Mouse (Mus musculus): ENCODE data around the gene Dnah7c. TPM values are rescaled to one million over a fixed set of nuclear protein-coding genes. Genes with fewer than 3 reads are reported as not detected.

Gene Dnah7c
- total and polyA plus RNA-seq, 3 experiments: 0.05 TPM; not detected in 2

DNA sequence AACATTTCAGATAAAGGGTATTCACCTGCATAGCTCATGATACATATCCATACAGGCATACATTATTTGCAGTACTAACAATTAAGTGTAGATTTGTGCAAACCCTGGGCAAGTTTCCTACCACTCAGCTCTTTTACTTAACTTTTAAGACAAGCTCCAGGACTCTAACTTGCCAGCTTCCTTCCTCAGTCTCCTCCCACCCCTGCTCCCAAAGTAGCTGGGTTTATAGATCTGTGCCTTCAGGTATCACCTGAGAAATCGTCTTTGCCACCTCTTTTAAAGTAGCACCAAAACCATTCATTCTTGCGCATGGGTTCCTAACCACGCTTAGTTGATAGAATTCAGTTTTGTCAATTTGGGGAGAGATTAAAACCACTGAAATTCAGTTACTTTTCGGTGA lies 426.2 kb downstream of the Dnah7c start:
- DNase-seq (ENCODE audit: low spot score) (no peak), ATAC-seq (ENCODE audit: extremely low read depth, insufficient number of reproducible peaks, low FRiP score, poor library complexity, severe bottlenecking) (no peak)
- Histone ChIP-seq H3K4me1 (ENCODE audit: insufficient read depth, low read depth, low read length) (peaks cover 40% of the 10 kb centered on the region), H3K4me3 (ENCODE audit: low read depth, low read length) (peak overlapping the region; percentile 17; the same call in 1 of the 2 replicates), H3K27me3 (ENCODE audit: insufficient read depth, low read length) (no peaks in the 10 kb centered on the region), H3K36me3 (replicated peaks) (peaks cover 5% of the 10 kb centered on the region), H3K9me3 (replicated peaks) (no peaks in the 10 kb centered on the region)
- TF ChIP-seq CTCF (IDR thresholded peaks at IDR 0.05; ENCODE audit: low read depth, low read length) (no peak), GATA2 (IDR thresholded peaks at IDR 0.05; ENCODE audit: borderline replicate concordance, low read depth, low read length) (no peak), TAL1 (conservative IDR thresholded peaks at IDR 0.05; ENCODE audit: low read depth, low read length) (no peak)

DNA sequence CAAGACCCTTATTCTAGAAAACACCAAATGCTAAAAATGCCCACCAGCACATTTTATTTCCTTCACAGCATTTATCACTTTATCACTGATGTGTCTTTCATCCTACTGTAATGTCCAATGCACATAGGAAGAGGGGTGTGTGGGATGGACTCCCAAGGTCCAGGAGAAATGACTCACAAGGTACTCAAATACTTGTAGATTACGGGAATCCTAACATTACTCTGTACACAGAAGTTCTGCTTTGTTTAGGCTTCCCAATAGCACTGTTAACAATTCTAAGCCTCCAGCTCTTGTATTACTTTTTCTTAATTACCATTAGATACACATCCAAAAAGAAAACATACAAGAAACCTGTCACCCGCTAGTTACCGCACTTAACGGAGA lies 426.8 kb downstream of the Dnah7c start:
- Histone ChIP-seq H3K36me3 (replicated peaks) (peaks cover 5% of the 10 kb centered on the region), H3K27me3 (ENCODE audit: insufficient read depth, low read length) (no peaks in the 10 kb centered on the region), H3K4me3 (ENCODE audit: low read depth, low read length) (peak overlapping the region; percentile 92), H3K9me3 (replicated peaks) (no peaks in the 10 kb centered on the region), H3K4me1 (ENCODE audit: insufficient read depth, low read depth, low read length) (peaks cover 40% of the 10 kb centered on the region)
- DNase-seq (ENCODE audit: low spot score) (no peak), ATAC-seq (ENCODE audit: extremely low read depth, insufficient number of reproducible peaks, low FRiP score, poor library complexity, severe bottlenecking) (no peak)
- no peak for TF ChIP-seq GATA1 (IDR thresholded peaks at IDR 0.05; ENCODE audit: borderline replicate concordance, low read length)
- TF ChIP-seq POLR2AphosphoS5 (IDR thresholded peaks at IDR 0.05; ENCODE audit: insufficient replicate concordance, low read depth, low read length): no peak
- TF ChIP-seq GATA2 (IDR thresholded peaks at IDR 0.05; ENCODE audit: borderline replicate concordance, low read depth, low read length): no peak
- TF ChIP-seq TAL1 (conservative IDR thresholded peaks at IDR 0.05; ENCODE audit: low read depth, low read length): no peak
- no peak for TF ChIP-seq CTCF (IDR thresholded peaks at IDR 0.05; ENCODE audit: low read depth, low read length)

DNA sequence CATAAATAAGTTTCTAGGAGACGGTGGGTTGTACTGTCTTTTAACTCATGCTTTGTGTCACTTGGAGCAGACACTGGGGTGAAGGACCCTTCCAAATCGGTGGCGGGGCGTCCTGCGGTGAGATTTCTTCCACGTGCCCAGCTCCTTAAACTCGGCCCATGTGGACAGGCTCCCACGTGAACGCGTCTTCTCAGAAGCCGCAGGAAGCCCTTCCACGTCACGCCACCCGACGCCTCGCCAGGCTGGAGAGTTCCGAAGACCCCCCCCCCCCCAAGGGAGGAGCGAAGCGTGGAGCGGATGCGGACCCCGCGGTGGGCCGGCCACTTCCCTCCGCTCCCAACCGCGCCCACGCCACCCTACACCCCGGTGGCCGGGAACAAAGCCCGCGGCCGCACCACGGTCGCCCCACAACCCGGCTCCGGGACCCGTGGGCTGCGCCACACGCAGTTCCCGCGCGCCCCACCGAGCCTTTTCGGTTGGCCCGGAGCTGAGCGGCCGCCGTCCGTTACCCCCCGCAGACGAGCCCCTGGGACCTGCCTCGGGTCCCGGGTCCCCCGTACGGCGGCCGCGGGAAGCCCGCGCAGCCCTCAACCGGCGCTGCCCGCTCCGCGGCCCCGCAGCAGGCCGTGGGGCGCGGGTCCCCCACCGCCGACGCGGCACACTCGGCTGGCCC lies 427.3 kb downstream of the Dnah7c start:
- peaks cover 40% of the 10 kb centered on the region for H3K4me1 ChIP-seq (ENCODE audit: insufficient read depth, low read depth, low read length)

DNA sequence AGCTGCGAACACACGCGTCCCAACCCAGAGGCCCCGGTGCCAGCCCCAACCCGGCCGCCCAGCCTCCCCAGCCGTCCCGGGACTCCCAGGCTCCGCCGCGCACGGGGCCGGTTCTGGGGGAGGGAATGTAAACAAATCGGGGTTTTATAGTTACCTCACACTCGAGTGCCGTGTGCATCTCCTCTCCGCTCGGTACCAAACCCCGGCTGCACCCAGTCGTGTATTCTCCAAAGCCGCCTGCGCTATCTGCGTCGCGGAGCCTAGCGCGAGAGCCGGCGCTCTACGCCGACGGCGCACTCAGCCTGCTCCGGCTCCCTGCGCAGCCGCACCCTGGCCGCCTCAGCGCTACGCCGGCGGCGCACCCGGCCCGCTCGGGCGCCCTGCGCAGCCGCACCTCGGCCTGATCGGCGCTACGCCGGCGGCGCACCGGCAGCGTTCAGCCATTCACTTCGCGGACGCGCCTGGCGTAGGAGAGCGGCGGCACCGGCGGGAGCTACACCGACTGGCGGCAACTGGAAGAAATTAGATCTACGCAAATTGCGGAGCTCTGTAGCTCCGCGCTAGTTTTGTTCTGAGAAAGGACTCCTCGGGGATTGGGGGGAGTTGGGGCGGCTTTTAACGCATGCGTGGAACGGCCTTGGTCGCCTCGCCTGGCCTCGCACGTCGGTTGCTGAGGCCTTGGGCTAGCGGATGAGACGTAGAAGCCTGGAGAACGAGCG lies 428.1 kb downstream of the Dnah7c start:
- ATAC-seq (ENCODE audit: extremely low read depth, insufficient number of reproducible peaks, low FRiP score, poor library complexity, severe bottlenecking) (peak; percentile 52), DNase-seq (ENCODE audit: low spot score) (peak; percentile 92)
- peaks cover 2% of the 10 kb centered on the region for H3K36me3 ChIP-seq (replicated peaks)
- peaks cover 44% of the 10 kb centered on the region for H3K4me1 ChIP-seq (ENCODE audit: insufficient read depth, low read depth, low read length)
- H3K27me3 ChIP-seq (ENCODE audit: insufficient read depth, low read length): no peaks in the 10 kb centered on the region
- H3K4me3 ChIP-seq (ENCODE audit: low read depth, low read length): peak overlapping the region; percentile 92
- TF ChIP-seq GATA1 (IDR thresholded peaks at IDR 0.05; ENCODE audit: borderline replicate concordance, low read length) (no peak), GATA2 (IDR thresholded peaks at IDR 0.05; ENCODE audit: borderline replicate concordance, low read depth, low read length) (no peak), TAL1 (conservative IDR thresholded peaks at IDR 0.05; ENCODE audit: low read depth, low read length) (no peak), CTCF (IDR thresholded peaks at IDR 0.05; ENCODE audit: low read depth, low read length) (no peak), POLR2AphosphoS5 (IDR thresholded peaks at IDR 0.05; ENCODE audit: insufficient replicate concordance, low read depth, low read length) (no peak)
- no peaks in the 10 kb centered on the region for H3K9me3 ChIP-seq (replicated peaks)

More for the DNA sequence above, 427.3 kb downstream of the Dnah7c start:
- Histone ChIP-seq H3K36me3 (replicated peaks) (peaks cover 4% of the 10 kb centered on the region), H3K9me3 (replicated peaks) (no peaks in the 10 kb centered on the region), H3K27me3 (ENCODE audit: insufficient read depth, low read length) (no peaks in the 10 kb centered on the region), H3K4me3 (ENCODE audit: low read depth, low read length) (peak overlapping the region; percentile 92)
- ATAC-seq (ENCODE audit: extremely low read depth, insufficient number of reproducible peaks, low FRiP score, poor library complexity, severe bottlenecking): peak; percentile 26
- DNase-seq (ENCODE audit: low spot score): peak; percentile 51
- TF ChIP-seq POLR2AphosphoS5 (IDR thresholded peaks at IDR 0.05; ENCODE audit: insufficient replicate concordance, low read depth, low read length) (peak; percentile 56; the same call in 1 of the 2 replicates), GATA2 (IDR thresholded peaks at IDR 0.05; ENCODE audit: borderline replicate concordance, low read depth, low read length) (no peak)

DNA sequence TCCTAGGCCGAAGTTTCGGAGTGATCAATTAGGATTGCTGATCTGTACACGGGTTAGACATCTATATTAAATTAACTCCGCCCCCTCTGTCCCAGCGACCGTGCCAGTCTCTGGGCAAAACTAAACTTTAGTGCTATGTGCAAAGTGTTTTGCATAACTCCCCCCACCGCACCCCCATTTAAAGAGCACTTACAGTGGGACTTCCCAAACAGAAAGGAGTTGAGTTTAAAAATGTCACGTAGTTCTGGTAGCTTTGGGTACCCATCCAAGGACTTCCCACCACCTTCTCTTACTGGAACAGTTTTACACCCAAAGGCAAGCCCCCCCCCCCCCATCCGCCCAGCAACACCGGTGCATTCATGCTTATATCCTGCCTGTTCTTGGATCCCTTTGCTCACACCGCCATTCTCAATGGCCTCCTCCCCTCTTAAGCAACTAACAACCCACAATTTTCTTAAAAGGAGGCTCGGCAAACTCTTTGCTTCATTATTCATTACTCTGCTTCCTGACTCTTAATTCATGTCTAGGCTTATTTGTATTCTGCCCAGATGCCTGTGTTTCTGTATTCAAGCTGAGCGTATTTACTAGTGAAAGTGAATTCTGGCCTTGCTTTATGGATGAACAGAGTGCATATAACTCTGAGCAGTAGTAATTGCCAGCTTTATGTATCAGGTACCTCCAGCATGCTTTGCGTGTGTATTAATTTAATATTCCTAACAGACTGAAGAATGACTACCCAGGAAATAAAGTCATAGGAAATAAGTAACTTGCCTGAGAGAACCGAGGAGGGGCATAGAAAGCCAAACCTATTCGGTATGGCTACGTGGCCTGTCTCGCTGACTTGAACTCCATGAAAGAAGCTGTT lies 428.9 kb downstream of the Dnah7c start:
- Histone ChIP-seq H3K4me3 (ENCODE audit: low read depth, low read length) (peak overlapping the region; percentile 92), H3K36me3 (replicated peaks) (peaks cover 2% of the 10 kb centered on the region), H3K27me3 (ENCODE audit: insufficient read depth, low read length) (no peaks in the 10 kb centered on the region; the same call in 1 of the 2 replicates), H3K4me1 (ENCODE audit: insufficient read depth, low read depth, low read length) (peaks cover 46% of the 10 kb centered on the region), H3K9me3 (replicated peaks) (no peaks in the 10 kb centered on the region)
- peak; percentile 67 for DNase-seq (ENCODE audit: low spot score)
- ATAC-seq (ENCODE audit: extremely low read depth, insufficient number of reproducible peaks, low FRiP score, poor library complexity, severe bottlenecking): peak; percentile 51
- TF ChIP-seq TAL1 (conservative IDR thresholded peaks at IDR 0.05; ENCODE audit: low read depth, low read length) (no peak), POLR2AphosphoS5 (IDR thresholded peaks at IDR 0.05; ENCODE audit: insufficient replicate concordance, low read depth, low read length) (no peak), GATA1 (IDR thresholded peaks at IDR 0.05; ENCODE audit: borderline replicate concordance, low read length) (no peak), GATA2 (IDR thresholded peaks at IDR 0.05; ENCODE audit: borderline replicate concordance, low read depth, low read length) (no peak), CTCF (IDR thresholded peaks at IDR 0.05; ENCODE audit: low read depth, low read length) (no peak)

DNA sequence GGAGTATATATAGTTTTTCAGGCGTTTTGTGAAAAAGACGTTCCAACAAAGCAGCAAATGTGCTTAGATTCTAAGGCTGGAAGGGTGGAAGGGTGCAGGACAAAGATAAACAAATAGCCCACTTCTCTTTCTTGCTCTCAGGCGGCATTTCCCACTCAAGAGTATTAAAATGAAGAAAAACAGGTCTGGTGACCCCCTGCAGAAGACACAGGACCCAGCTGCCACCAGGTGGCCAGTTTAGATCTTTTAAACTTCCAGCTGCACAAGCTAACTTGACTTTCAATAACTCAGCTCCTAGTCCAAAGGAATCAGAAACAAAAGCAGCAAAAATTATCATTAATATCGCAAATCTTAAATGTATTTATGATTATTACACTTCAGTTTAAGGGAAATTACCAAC lies 431.1 kb downstream of the Dnah7c start:
- Histone ChIP-seq H3K9me3 (replicated peaks) (no peaks in the 10 kb centered on the region), H3K4me1 (ENCODE audit: insufficient read depth, low read depth, low read length) (peaks cover 34% of the 10 kb centered on the region), H3K4me3 (ENCODE audit: low read depth, low read length) (no peak overlapping the region), H3K27me3 (ENCODE audit: insufficient read depth, low read length) (no peaks in the 10 kb centered on the region; the same call in 1 of the 2 replicates), H3K36me3 (replicated peaks) (no peaks in the 10 kb centered on the region)
- ATAC-seq (ENCODE audit: extremely low read depth, insufficient number of reproducible peaks, low FRiP score, poor library complexity, severe bottlenecking) (no peak), DNase-seq (ENCODE audit: low spot score) (no peak)
- TF ChIP-seq GATA2 (IDR thresholded peaks at IDR 0.05; ENCODE audit: borderline replicate concordance, low read depth, low read length): no peak
- no peak for TF ChIP-seq POLR2AphosphoS5 (IDR thresholded peaks at IDR 0.05; ENCODE audit: insufficient replicate concordance, low read depth, low read length)
- no peak for TF ChIP-seq GATA1 (IDR thresholded peaks at IDR 0.05; ENCODE audit: borderline replicate concordance, low read length)
- no peak for TF ChIP-seq CTCF (IDR thresholded peaks at IDR 0.05; ENCODE audit: low read depth, low read length)
- no peak for TF ChIP-seq TAL1 (conservative IDR thresholded peaks at IDR 0.05; ENCODE audit: low read depth, low read length)
